ENCODE assay signal across 8 mouse cellular contexts in the genomic region with DNA sequence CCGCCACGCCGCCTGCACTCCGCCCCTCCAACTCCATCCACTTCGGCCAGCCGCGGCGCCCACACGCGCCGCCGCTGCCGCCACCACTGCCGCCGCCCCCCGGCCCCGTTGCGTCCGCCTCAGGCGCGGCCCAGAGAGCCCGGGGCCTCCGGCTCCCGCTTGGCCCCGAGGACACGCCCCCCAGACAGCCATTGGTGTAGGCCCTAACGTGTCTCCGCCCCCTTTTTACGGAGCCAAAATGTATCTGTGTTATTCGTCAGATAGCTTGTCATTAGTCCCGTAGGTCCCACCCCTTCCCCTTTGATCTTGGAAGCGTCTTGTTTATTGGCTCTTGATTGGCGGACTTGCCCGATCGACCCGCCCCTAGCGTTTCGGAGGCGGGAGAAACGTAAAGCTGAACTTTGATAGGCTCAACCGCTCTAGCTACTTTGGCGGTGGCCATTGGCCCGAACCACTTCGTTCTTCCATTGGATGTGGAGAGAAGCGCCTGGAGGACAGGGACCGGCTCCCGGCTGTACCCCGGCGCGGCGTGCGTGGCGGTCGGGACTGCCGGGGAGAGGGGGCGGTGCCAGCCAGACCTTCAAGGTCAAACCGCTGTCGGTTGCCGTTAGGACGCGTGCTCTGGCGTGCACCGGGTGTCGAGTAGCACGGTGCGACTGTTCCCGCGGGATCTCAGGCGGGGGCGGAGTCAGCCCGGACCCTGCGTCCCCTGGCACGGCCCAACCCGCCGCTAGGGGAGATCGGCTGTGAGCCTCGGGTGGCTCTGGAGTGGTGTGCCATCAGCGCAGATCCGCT. TPM values are rescaled to one million over a fixed set of nuclear protein-coding genes. Genes with fewer than 3 reads are reported as not detected.
A peak's percentile ranks its signal among the peaks of the same experiment; 100 is the strongest.
DNase-seq lines count a peak whose midpoint lies in the region; ATAC-seq lines count a peak whose summit lies in the region.

A gene (minus strand): TSS at position 152 of the 795 bp plus-strand sequence.

- peaks cover 5 to 27% of the 10 kb centered on the region in 2 experiments for H3K4me1 ChIP-seq in heart, embryonic 14.5 days (ENCODE audit: control insufficient read depth in 2 of 2, insufficient read depth in 2 of 2, low read length in 2 of 2)
- H3K4me1 ChIP-seq in liver, embryonic 13.5 days (replicated peaks), result peaks cover 46% of the 10 kb centered on the region
- peaks cover 28% of the 10 kb centered on the region for H3K4me1 ChIP-seq in stomach, embryonic 16.5 days (ENCODE audit: control insufficient read depth, insufficient read depth, low read length)

- no peaks in the 10 kb centered on the region for H3K36me3 ChIP-seq in heart, embryonic 14.5 days (ENCODE audit: control insufficient read depth, insufficient read depth, low read length)
- no peaks in the 10 kb centered on the region for H3K36me3 ChIP-seq in liver, embryonic 13.5 days
- no peaks in the 10 kb centered on the region for H3K36me3 ChIP-seq in stomach, embryonic 16.5 days (ENCODE audit: control insufficient read depth, insufficient read depth, low read length)

- peak within 1 kb of the TSS; percentile 96 for H3K9ac ChIP-seq in heart, embryonic 14.5 days (ENCODE audit: low read length)
- peak within 1 kb of the TSS; percentile 96 for H3K9ac ChIP-seq in liver, embryonic 13.5 days
- peak within 1 kb of the TSS; percentile 94 for H3K9ac ChIP-seq in stomach, embryonic 16.5 days (ENCODE audit: low read length)

- H3K4me2 ChIP-seq in heart, embryonic 14.5 days (ENCODE audit: low read length), result peak within 1 kb of the TSS; percentile 94
- peak within 1 kb of the TSS; percentile 93 for H3K4me2 ChIP-seq in liver, embryonic 13.5 days
- peak within 1 kb of the TSS; percentile 86 for H3K4me2 ChIP-seq in stomach, embryonic 16.5 days (ENCODE audit: low read depth, low read length)

- no peaks in the 10 kb centered on the region for H3K27me3 ChIP-seq in heart, embryonic 14.5 days (ENCODE audit: control insufficient read depth, insufficient read depth, low read length)
- H3K27me3 ChIP-seq in liver, embryonic 13.5 days, result no peaks in the 10 kb centered on the region
- H3K27me3 ChIP-seq in stomach, embryonic 16.5 days (ENCODE audit: control insufficient read depth, insufficient read depth, low read length), result no peaks in the 10 kb centered on the region

- peak; percentile 100 for DNase-seq in c-Kit-negative CD71-positive TER-119-positive erythroid progenitor cells, embryonic 14.5 days (ENCODE audit: low read depth, low spot score)
- DNase-seq in fibroblast of lung, adult 2 months (ENCODE audit: low read depth), result peak; percentile 99
- peak; percentile 100 for DNase-seq in kidney, postnatal 14 days
- DNase-seq in liver, embryonic 13.5 days, result peak; percentile 99
- peak; percentile 98 for DNase-seq in neural tube, embryonic 10.5 days (ENCODE audit: extremely low spot score, low spot score)

- peak; percentile 90 for ATAC-seq in CD4-positive, CD25-positive, alpha-beta regulatory T cell, adult 4 months
- peak; percentile 95 for ATAC-seq in heart, embryonic 14.5 days (ENCODE audit: insufficient number of reproducible peaks, insufficient read depth, low FRiP score, low read depth)
- peak; percentile 89 for ATAC-seq in liver, embryonic 13.5 days (ENCODE audit: low read depth)
- ATAC-seq in stomach, embryonic 16.5 days (ENCODE audit: insufficient read depth, low FRiP score), result peak; percentile 95

- H3K27ac ChIP-seq in heart, embryonic 14.5 days (replicated peaks in 1 of 2; ENCODE audit: control insufficient read depth in 1 of 2, insufficient read depth in 1 of 2, low read depth in 2 of 2, low read length in 2 of 2), result peak within 1 kb of the TSS; percentile 97 to 98
- H3K27ac ChIP-seq in liver, embryonic 13.5 days, result peak within 1 kb of the TSS; percentile 93
- H3K27ac ChIP-seq in stomach, embryonic 16.5 days (ENCODE audit: low read length), result peak within 1 kb of the TSS; percentile 99

- peak within 1 kb of the TSS; percentile 90 for H3K4me3 ChIP-seq in heart, embryonic 14.5 days (ENCODE audit: control insufficient read depth in 1 of 2, insufficient read depth in 1 of 2, low read depth in 1 of 2, low read length in 2 of 2)
- H3K4me3 ChIP-seq in liver, embryonic 13.5 days (replicated peaks), result peak within 1 kb of the TSS; percentile 98
- peak within 1 kb of the TSS; percentile 83 for H3K4me3 ChIP-seq in stomach, embryonic 16.5 days (replicated peaks; ENCODE audit: low read length)

- WGBS in heart, embryonic 14.5 days, result under 1% methylated on average over 76 of the region's 79 CpGs
- under 1% methylated on average over 79 of the region's 79 CpGs for WGBS in liver, embryonic 13.5 days (ENCODE audit: insufficient replicate concordance)
- WGBS in stomach, embryonic 16.5 days, result under 1% methylated on average over 79 of the region's 79 CpGs

- no peaks in the 10 kb centered on the region for H3K9me3 ChIP-seq in heart, embryonic 14.5 days (ENCODE audit: control insufficient read depth, low read length)
- no peaks in the 10 kb centered on the region for H3K9me3 ChIP-seq in liver, embryonic 13.5 days (replicated peaks)
- no peaks in the 10 kb centered on the region for H3K9me3 ChIP-seq in stomach, embryonic 16.5 days (replicated peaks; ENCODE audit: control insufficient read depth, low read length)

RNA-seq across cellular contexts. Expression of the gene that starts here (rescaled TPM):
- polyA plus RNA-seq in CD4-positive, CD25-positive, alpha-beta regulatory T cell, adult 4 months (2017; shearing (Covaris generic)), result 10 to 100 TPM in 1 of 2 experiments, 1 to 10 TPM in 1; 9.8 to 12.6 TPM
- 10.4 and 10.8 TPM in 2 replicates for polyA plus RNA-seq in heart, embryonic 14.5 days (2014; fragmentation: Nextera tagmentation; extraction: Ambion mirVana)
- 6.3 and 6.8 TPM in 2 replicates for polyA plus RNA-seq in liver, embryonic 13.5 days (2015; fragmentation: Nextera tagmentation; extraction: Ambion mirVana)
- polyA plus RNA-seq in stomach, embryonic 16.5 days (2015; fragmentation: Nextera tagmentation; extraction: Ambion mirVana), result 11.2 and 13.1 TPM in 2 replicates

Comparison
In these comparisons a context has a peak if more than half of its experiments do, and no peak if none do; other contexts are left out.
1. Peak in every context shown above with its lines: DNase-seq, ATAC-seq, H3K4me3 ChIP-seq and H3K27ac ChIP-seq.